Mouse (Mus musculus) thymus, adult 2 months (tissue): ENCODE measurements around the gene Casz1.

Experiments
- CTCF ChIP-seq: fragments of 200-500 bp; IDR thresholded peaks from 2 replicates; pipeline ENCODE4 v1.5.1; 2012; ENCODE audit warnings: mild to moderate bottlenecking, control low read depth, low read length, moderate library complexity, borderline replicate concordance; ENCODE audit not compliant: control insufficient read depth, poor library complexity, insufficient read depth; ENCODE audit errors: extremely low read depth
- POLR2A ChIP-seq: fragments of 200-500 bp; IDR thresholded peaks from 2 replicates; pipeline ENCODE4 v1.6.1; 2012; ENCODE audit warnings: mild to moderate bottlenecking, low read length, control low read depth, moderate library complexity; ENCODE audit not compliant: control insufficient read depth, poor library complexity, insufficient read depth; ENCODE audit errors: extremely low read depth

DNA sequence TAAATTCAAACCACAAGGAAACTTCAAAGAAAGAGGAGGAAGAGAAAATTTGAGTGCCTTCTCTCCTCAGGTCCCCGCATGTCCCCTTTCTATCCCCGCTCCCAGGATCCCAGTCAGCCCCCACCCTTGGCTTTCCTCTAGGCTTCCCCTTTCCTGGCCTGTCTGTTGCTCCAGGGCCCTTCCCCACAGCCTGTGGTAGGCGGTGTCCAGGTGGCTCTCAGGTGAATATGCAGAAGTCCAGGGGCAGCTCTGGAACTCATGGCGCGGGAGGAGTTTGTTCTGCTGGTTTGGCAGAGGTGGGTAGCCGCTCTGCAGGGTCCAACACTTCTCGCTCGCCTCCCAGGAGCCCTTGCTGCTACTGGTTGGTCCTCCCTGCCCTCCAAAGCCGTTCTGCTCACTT is 68.1 kb downstream of the Casz1 start:
- TF ChIP-seq CTCF (no peak), POLR2A (no peak)
